Mouse (Mus musculus): ENCODE data around the gene Uchl3. TPM values are rescaled to one million over a fixed set of nuclear protein-coding genes. Genes with fewer than 3 reads are reported as not detected.

The Uchl3 gene
- polyA plus RNA-seq, 1 experiment, result 38.9 TPM

DNA sequence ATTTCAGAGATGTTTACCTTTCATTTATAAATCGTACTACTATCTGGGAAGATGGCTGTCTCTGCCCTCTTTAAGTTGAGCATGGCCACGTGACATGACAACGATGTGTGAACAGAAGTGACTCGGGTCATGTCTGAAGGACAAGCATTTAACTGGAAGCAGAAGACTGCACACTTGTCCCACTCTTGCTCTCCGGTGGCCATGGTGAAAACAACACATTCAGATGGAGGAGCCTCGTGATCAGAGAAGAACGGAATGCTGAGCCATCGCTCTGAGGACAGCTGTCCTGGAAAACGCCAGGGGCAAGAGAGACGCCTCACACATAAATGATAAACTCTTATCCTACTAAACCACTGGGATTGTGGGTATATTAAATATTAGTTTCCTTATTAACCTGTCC lies 43.1 kb upstream of the Uchl3 start:
- Histone ChIP-seq H3K36me3 (ENCODE audit: control insufficient read depth, insufficient read depth) (no peaks in the 10 kb centered on the region), H3ac (ENCODE audit: control insufficient read depth, insufficient read length, low read depth) (no peak overlapping the region), H3K4me3 (ENCODE audit: insufficient read depth, poor library complexity, severe bottlenecking) (no peak overlapping the region), H3K27me3 (ENCODE audit: control insufficient read depth, insufficient read depth, insufficient read length) (no peaks in the 10 kb centered on the region), H3K79me2 (ENCODE audit: control insufficient read depth, insufficient read depth) (peaks cover 6% of the 10 kb centered on the region), H3K79me3 (ENCODE audit: low read depth) (no peaks in the 10 kb centered on the region)
- no peak for TF ChIP-seq MAX (IDR thresholded peaks at IDR 0.05)

DNA sequence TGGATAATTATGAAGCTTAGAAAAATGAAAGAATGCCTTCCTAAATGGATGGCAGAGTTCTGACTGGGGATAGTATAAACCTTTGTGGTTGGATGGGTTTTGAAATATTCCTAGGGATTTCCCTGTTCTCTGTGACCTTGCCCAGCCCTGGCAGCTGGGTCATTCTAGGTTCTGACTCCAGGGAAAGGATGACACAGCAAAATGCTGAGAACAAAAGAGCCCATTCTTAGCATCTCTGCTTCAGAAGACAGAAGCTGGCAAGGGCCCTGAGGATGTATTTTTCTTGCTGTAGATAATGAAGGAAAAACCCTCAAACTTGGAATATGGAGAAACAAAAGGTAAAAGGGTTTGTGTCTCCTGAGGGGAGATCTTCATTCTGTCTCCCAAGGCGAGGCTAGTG lies 40.6 kb upstream of the Uchl3 start:
- no peaks in the 10 kb centered on the region for H3K79me3 ChIP-seq (ENCODE audit: low read depth)
- no peaks in the 10 kb centered on the region for H3K36me3 ChIP-seq (ENCODE audit: control insufficient read depth, insufficient read depth)
- no peak overlapping the region for H3K4me3 ChIP-seq (ENCODE audit: insufficient read depth, poor library complexity, severe bottlenecking)
- H3ac ChIP-seq (ENCODE audit: control insufficient read depth, insufficient read length, low read depth), result no peak overlapping the region
- no peak for TF ChIP-seq MYOD1 (IDR thresholded peaks at IDR 0.05; ENCODE audit: control insufficient read depth, insufficient read length, low read depth)
- no peak for TF ChIP-seq CTCF (IDR thresholded peaks at IDR 0.05; ENCODE audit: control insufficient read depth, insufficient read depth, insufficient read length)
- TF ChIP-seq MAX (IDR thresholded peaks at IDR 0.05), result no peak
- TF ChIP-seq MYOG (IDR thresholded peaks at IDR 0.05; ENCODE audit: control insufficient read depth, extremely low read depth, insufficient read length), result no peak
- TF ChIP-seq USF1 (IDR thresholded peaks at IDR 0.05; ENCODE audit: low read depth), result no peak
- no peak for TF ChIP-seq FOSL1 (IDR thresholded peaks at IDR 0.05; ENCODE audit: insufficient read depth, low read length, poor library complexity, severe bottlenecking)
- TF ChIP-seq CEBPB (IDR thresholded peaks at IDR 0.05; ENCODE audit: low read depth), result no peak
- no peaks in the 10 kb centered on the region for H3K27me3 ChIP-seq (ENCODE audit: control insufficient read depth, insufficient read depth, insufficient read length)
- H3K79me2 ChIP-seq (ENCODE audit: control insufficient read depth, insufficient read depth), result no peaks in the 10 kb centered on the region

DNA sequence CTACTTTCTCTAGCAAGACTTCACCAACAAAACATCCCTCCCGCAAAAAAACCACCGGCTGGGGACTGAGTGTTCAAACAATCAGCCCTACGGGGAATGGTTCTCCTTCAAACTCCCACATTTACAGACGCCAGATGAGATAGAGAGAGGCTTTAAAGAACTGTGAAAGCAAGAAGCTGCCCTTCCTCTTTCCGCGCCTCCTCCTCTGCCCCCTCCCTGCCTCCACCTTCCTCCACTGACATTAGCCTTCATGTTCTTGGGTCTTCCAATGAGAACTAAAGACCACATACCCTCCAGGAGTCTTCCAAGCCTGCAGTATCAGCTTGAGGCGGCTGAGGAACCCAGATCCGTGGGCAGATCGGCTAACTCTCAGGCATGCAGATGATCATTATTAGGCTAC lies 37.6 kb upstream of the Uchl3 start:
- Histone ChIP-seq H3ac (ENCODE audit: control insufficient read depth, insufficient read length, low read depth) (no peak overlapping the region), H3K36me3 (ENCODE audit: control insufficient read depth, insufficient read depth) (no peaks in the 10 kb centered on the region), H3K27me3 (ENCODE audit: control insufficient read depth, insufficient read depth, insufficient read length) (no peaks in the 10 kb centered on the region), H3K79me2 (ENCODE audit: control insufficient read depth, insufficient read depth) (no peaks in the 10 kb centered on the region), H3K4me3 (ENCODE audit: insufficient read depth, poor library complexity, severe bottlenecking) (no peak overlapping the region), H3K79me3 (ENCODE audit: low read depth) (no peaks in the 10 kb centered on the region)
- TF ChIP-seq MAX (IDR thresholded peaks at IDR 0.05) (no peak), FOSL1 (IDR thresholded peaks at IDR 0.05; ENCODE audit: insufficient read depth, low read length, poor library complexity, severe bottlenecking) (no peak), MYOG (IDR thresholded peaks at IDR 0.05; ENCODE audit: control insufficient read depth, extremely low read depth, insufficient read length) (no peak), CEBPB (IDR thresholded peaks at IDR 0.05; ENCODE audit: low read depth) (no peak), USF1 (IDR thresholded peaks at IDR 0.05; ENCODE audit: low read depth) (no peak), CTCF (IDR thresholded peaks at IDR 0.05; ENCODE audit: control insufficient read depth, insufficient read depth, insufficient read length) (no peak), MYOD1 (IDR thresholded peaks at IDR 0.05; ENCODE audit: control insufficient read depth, insufficient read length, low read depth) (no peak)

DNA sequence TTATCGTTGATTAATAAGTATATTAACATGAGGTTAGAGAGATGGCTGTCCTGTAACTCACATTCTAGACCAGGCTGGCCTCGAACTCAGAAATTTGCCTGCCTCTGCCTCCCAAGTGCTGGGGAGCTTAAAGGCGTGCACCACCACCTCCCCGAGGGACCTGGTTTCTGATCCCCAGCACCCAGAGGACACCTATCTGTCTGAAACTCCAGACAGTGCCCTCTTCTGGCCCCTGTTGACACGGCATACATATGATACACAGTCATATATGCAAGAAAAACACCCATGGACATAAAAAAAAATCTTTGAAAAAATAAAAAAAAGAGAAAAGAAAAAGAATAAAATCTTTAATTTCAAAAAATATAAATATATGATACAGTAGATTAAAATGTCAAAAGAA lies 36.1 kb upstream of the Uchl3 start:
- Histone ChIP-seq H3K27me3 (ENCODE audit: control insufficient read depth, insufficient read depth, insufficient read length) (peaks cover 6% of the 10 kb centered on the region), H3ac (ENCODE audit: control insufficient read depth, insufficient read length, low read depth) (no peak overlapping the region), H3K79me3 (ENCODE audit: low read depth) (no peaks in the 10 kb centered on the region), H3K79me2 (ENCODE audit: control insufficient read depth, insufficient read depth) (no peaks in the 10 kb centered on the region), H3K4me3 (ENCODE audit: insufficient read depth, poor library complexity, severe bottlenecking) (no peak overlapping the region), H3K36me3 (ENCODE audit: control insufficient read depth, insufficient read depth) (no peaks in the 10 kb centered on the region)
- TF ChIP-seq USF1 (IDR thresholded peaks at IDR 0.05; ENCODE audit: low read depth), result no peak
- TF ChIP-seq CEBPB (IDR thresholded peaks at IDR 0.05; ENCODE audit: low read depth), result no peak
- TF ChIP-seq MYOD1 (IDR thresholded peaks at IDR 0.05; ENCODE audit: control insufficient read depth, insufficient read length, low read depth), result no peak
- TF ChIP-seq FOSL1 (IDR thresholded peaks at IDR 0.05; ENCODE audit: insufficient read depth, low read length, poor library complexity, severe bottlenecking), result no peak
- TF ChIP-seq CTCF (IDR thresholded peaks at IDR 0.05; ENCODE audit: control insufficient read depth, insufficient read depth, insufficient read length), result no peak
- no peak for TF ChIP-seq MYOG (IDR thresholded peaks at IDR 0.05; ENCODE audit: control insufficient read depth, extremely low read depth, insufficient read length)
- no peak for TF ChIP-seq MAX (IDR thresholded peaks at IDR 0.05)

DNA sequence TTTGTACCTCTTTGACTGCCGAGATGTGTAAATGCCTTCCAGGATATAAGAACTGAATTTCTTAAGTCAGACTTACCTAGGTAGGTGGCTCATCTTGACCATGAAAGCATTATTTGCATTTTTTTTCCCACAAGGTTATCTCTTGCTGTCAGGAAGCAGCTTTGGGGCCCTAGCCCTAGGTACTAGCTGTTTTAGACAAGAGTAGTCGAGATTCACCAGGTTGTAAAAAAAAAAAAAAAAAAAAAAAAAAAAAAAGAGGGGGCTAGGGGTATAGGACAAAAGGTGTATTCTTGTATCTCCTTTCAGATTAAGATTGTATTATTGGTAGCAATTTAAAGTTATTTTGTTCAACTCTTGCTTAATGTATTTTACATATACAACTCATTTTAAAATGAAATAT lies 23.2 kb upstream of the Uchl3 start:
- Histone ChIP-seq H3K27me3 (ENCODE audit: control insufficient read depth, insufficient read depth, insufficient read length) (no peaks in the 10 kb centered on the region), H3K79me2 (ENCODE audit: control insufficient read depth, insufficient read depth) (no peaks in the 10 kb centered on the region), H3K36me3 (ENCODE audit: control insufficient read depth, insufficient read depth) (peaks cover 24% of the 10 kb centered on the region), H3K4me3 (ENCODE audit: insufficient read depth, poor library complexity, severe bottlenecking) (no peak overlapping the region), H3K79me3 (ENCODE audit: low read depth) (no peaks in the 10 kb centered on the region), H3ac (ENCODE audit: control insufficient read depth, insufficient read length, low read depth) (no peak overlapping the region)
- TF ChIP-seq FOSL1 (IDR thresholded peaks at IDR 0.05; ENCODE audit: insufficient read depth, low read length, poor library complexity, severe bottlenecking) (no peak), MYOD1 (IDR thresholded peaks at IDR 0.05; ENCODE audit: control insufficient read depth, insufficient read length, low read depth) (no peak), MYOG (IDR thresholded peaks at IDR 0.05; ENCODE audit: control insufficient read depth, extremely low read depth, insufficient read length) (no peak), CTCF (IDR thresholded peaks at IDR 0.05; ENCODE audit: control insufficient read depth, insufficient read depth, insufficient read length) (no peak), CEBPB (IDR thresholded peaks at IDR 0.05; ENCODE audit: low read depth) (no peak), MAX (IDR thresholded peaks at IDR 0.05) (no peak), USF1 (IDR thresholded peaks at IDR 0.05; ENCODE audit: low read depth) (no peak)

DNA sequence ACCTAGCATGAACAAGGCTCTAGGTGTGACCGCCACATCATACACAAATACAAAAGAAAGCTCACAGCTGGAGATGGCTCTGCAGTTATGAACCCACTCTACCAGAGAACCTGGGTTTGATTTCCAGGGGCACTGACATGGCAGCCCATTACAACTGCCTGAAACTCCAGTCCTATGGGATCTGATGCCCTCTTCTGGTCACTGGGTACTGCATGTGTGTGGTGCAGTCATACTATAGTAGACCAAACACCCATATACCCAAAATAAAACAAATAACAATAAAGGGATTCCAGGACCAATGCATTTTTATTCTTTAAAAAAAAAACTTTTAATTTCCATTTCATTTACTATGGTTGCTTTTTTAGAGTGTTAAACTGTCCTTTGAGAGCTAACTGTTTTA lies 18.0 kb upstream of the Uchl3 start:
- TF ChIP-seq MAX (IDR thresholded peaks at IDR 0.05), result no peak
- TF ChIP-seq CTCF (IDR thresholded peaks at IDR 0.05; ENCODE audit: control insufficient read depth, insufficient read depth, insufficient read length), result no peak
- TF ChIP-seq MYOD1 (IDR thresholded peaks at IDR 0.05; ENCODE audit: control insufficient read depth, insufficient read length, low read depth), result no peak
- TF ChIP-seq CEBPB (IDR thresholded peaks at IDR 0.05; ENCODE audit: low read depth), result no peak
- TF ChIP-seq MYOG (IDR thresholded peaks at IDR 0.05; ENCODE audit: control insufficient read depth, extremely low read depth, insufficient read length), result no peak
- no peak for TF ChIP-seq USF1 (IDR thresholded peaks at IDR 0.05; ENCODE audit: low read depth)
- no peak for TF ChIP-seq FOSL1 (IDR thresholded peaks at IDR 0.05; ENCODE audit: insufficient read depth, low read length, poor library complexity, severe bottlenecking)
- Histone ChIP-seq H3K79me3 (ENCODE audit: low read depth) (peaks cover 9% of the 10 kb centered on the region), H3ac (ENCODE audit: control insufficient read depth, insufficient read length, low read depth) (no peak overlapping the region), H3K27me3 (ENCODE audit: control insufficient read depth, insufficient read depth, insufficient read length) (no peaks in the 10 kb centered on the region), H3K36me3 (ENCODE audit: control insufficient read depth, insufficient read depth) (peaks cover 28% of the 10 kb centered on the region), H3K4me3 (ENCODE audit: insufficient read depth, poor library complexity, severe bottlenecking) (no peak overlapping the region), H3K79me2 (ENCODE audit: control insufficient read depth, insufficient read depth) (peaks cover 14% of the 10 kb centered on the region)

Measured in C2C12 (cell line).